Mouse (Mus musculus): ENCODE results near the gene Rbm39. TPM values are rescaled to one million over a fixed set of nuclear protein-coding genes. Genes with fewer than 3 reads are reported as not detected.

Rbm39 gene
- 100 to 1,000 TPM; 201 to 205 TPM for total RNA-seq (2021)
- long read RNA-seq, experiment 1, transcript Rbm39-203 (17 exons, 2,810 nt), result major isoform, 104 of 247 reads
- long read RNA-seq, experiment 1, transcript Rbm39-225 (18 exons, 2,120 nt), result minor isoform, 7 of 247 reads
- long read RNA-seq, experiment 1, transcript Rbm39-201 (17 exons, 2,711 nt), result minor isoform, 91 of 247 reads
- long read RNA-seq, experiment 1, partial matches to known transcripts, result 2 of 247 reads
- long read RNA-seq, experiment 1, other reads (novel, unspliced or antisense), result 42 of 247 reads
- long read RNA-seq, experiment 2, transcript Rbm39-203 (17 exons, 2,810 nt), result major isoform, 71 of 181 reads
- long read RNA-seq, experiment 2, transcript Rbm39-201 (17 exons, 2,711 nt), result minor isoform, 45 of 181 reads
- long read RNA-seq, experiment 2, transcript Rbm39-225 (18 exons, 2,120 nt), result minor isoform, 18 of 181 reads
- long read RNA-seq, experiment 2, partial matches to known transcripts, result 4 of 181 reads
- long read RNA-seq, experiment 2, other reads (novel, unspliced or antisense), result 42 of 181 reads

- intact Hi-C loops (cut with DNase I), result loop anchor here (2.0 to 5.0 kb wide), 2 partner anchors 17 to 97 kb away; partner anchors contain the start of gene Phf20
- DNase-seq, result peak; percentile 100
Observed at GRCm38 (mm10) chr2:156180094-156180821, at the start of gene Rbm39. Gene Rbm39, minus strand, starts transcription at chr2:156180238.

GRCm38 (mm10) chr2:156229171-156229570 lies 49.1 kb upstream of the Rbm39 start:
- DNase-seq, result no peak
- intact Hi-C loops (cut with DNase I), result no loop called here

- intact Hi-C loops (cut with DNase I), result no loop called here
- no peak for DNase-seq
Observed at GRCm38 (mm10) chr2:156227689-156228088, 47.7 kb upstream of the Rbm39 start.

GRCm38 (mm10) chr2:156224043-156224442 lies 44.0 kb upstream of the Rbm39 start:
- DNase-seq, result no peak
- intact Hi-C loops (cut with DNase I), result no loop called here

GRCm38 (mm10) chr2:156222100-156222499 lies 42.1 kb upstream of the Rbm39 start:
- intact Hi-C loops (cut with DNase I), result no loop called here
- no peak for DNase-seq

GRCm38 (mm10) chr2:156217786-156218185 lies 37.7 kb upstream of the Rbm39 start:
- DNase-seq, result no peak
- intact Hi-C loops (cut with DNase I), result no loop called here

GRCm38 (mm10) chr2:156203917-156204316 lies 23.9 kb upstream of the Rbm39 start:
- DNase-seq, result no peak
- intact Hi-C loops (cut with DNase I), result loop anchor here (5.0 kb wide), 1 partner anchor 53 kb away; no protein-coding TSS in a partner anchor

GRCm38 (mm10) chr2:156202848-156203437 lies 22.9 kb upstream of the Rbm39 start:
- intact Hi-C loops (cut with DNase I), result loop anchor here (5.0 kb wide), 1 partner anchor 54 kb away; no protein-coding TSS in a partner anchor
- DNase-seq, result peak; percentile 39 to 54

GRCm38 (mm10) chr2:156201486-156201885 lies 21.4 kb upstream of the Rbm39 start:
- intact Hi-C loops (cut with DNase I), result loop anchor here (5.0 kb wide), 1 partner anchor 56 kb away; no protein-coding TSS in a partner anchor
- DNase-seq, result no peak

- intact Hi-C loops (cut with DNase I), result loop anchor here (5.0 kb wide), 1 partner anchor 57 kb away; no protein-coding TSS in a partner anchor
Observed at GRCm38 (mm10) chr2:156199944-156200343, 19.9 kb upstream of the Rbm39 start.

GRCm38 (mm10) chr2:156197129-156197911 lies 17.3 kb upstream of the Rbm39 start:
- intact Hi-C loops (cut with DNase I), result loop anchor here (2.0 kb wide), 1 partner anchor 17 kb away; the partner anchor contains the start of gene Rbm39
- DNase-seq, result no peak

More at GRCm38 (mm10) chr2:156199944-156200343, 19.9 kb upstream of the Rbm39 start:
- DNase-seq, result no peak

GRCm38 (mm10) chr2:156196302-156197128 lies 16.5 kb upstream of the Rbm39 start, which contains the start of gene Phf20:
Gene Phf20, plus strand, starts transcription at chr2:156196466.
- intact Hi-C loops (cut with DNase I), result loop anchor here (2.0 kb wide), 1 partner anchor 16 kb away; the partner anchor contains the start of gene Rbm39
- DNase-seq, result peak; percentile 99

- DNase-seq, result no peak
- intact Hi-C loops (cut with DNase I), result no loop called here
Observed at GRCm38 (mm10) chr2:156194571-156194970, 14.5 kb upstream of the Rbm39 start.

- DNase-seq, result no peak
- intact Hi-C loops (cut with DNase I), result no loop called here
Observed at GRCm38 (mm10) chr2:156193066-156193862, 13.2 kb upstream of the Rbm39 start.

GRCm38 (mm10) chr2:156192068-156192467 lies 12.0 kb upstream of the Rbm39 start:
- intact Hi-C loops (cut with DNase I), result no loop called here

GRCm38 (mm10) chr2:156191540-156191939 lies 11.5 kb upstream of the Rbm39 start:
- intact Hi-C loops (cut with DNase I), result no loop called here
- DNase-seq, result no peak

More at GRCm38 (mm10) chr2:156192068-156192467, 12.0 kb upstream of the Rbm39 start:
- DNase-seq, result no peak

GRCm38 (mm10) chr2:156190004-156190896 lies 10.2 kb upstream of the Rbm39 start:
- intact Hi-C loops (cut with DNase I), result no loop called here

More at GRCm38 (mm10) chr2:156190004-156190896, 10.2 kb upstream of the Rbm39 start:
- peak in 1 of 2 experiments; percentile 24 for DNase-seq

All from heart, postnatal 14 days (tissue).